Mouse (Mus musculus) cortical plate, adult 2 months (tissue): ENCODE measurements around the gene Cpne9.

Experiments used
- CTCF ChIP-seq: fragments of 200-500 bp; IDR thresholded peaks from 2 replicates; pipeline ENCODE4 v1.5.1; 2011; ENCODE audit warnings: mild to moderate bottlenecking, control low read depth, low read length; ENCODE audit not compliant: insufficient read depth; ENCODE audit errors: extremely low read depth
- POLR2A ChIP-seq: fragments of 200-500 bp; IDR thresholded peaks from 2 replicates; pipeline ENCODE4 v1.6.1; 2011; ENCODE audit warnings: mild to moderate bottlenecking, low read length, control low read depth; ENCODE audit not compliant: insufficient read depth; ENCODE audit errors: extremely low read depth

GRCm38 (mm10) chr6:113238442-113238841 is 43.7 kb upstream of the Cpne9 start:
- TF ChIP-seq CTCF: no peak
- no peak for TF ChIP-seq POLR2A
